Mouse (Mus musculus): Measurements from ENCODE around the gene Gle1. TPM values are rescaled to one million over a fixed set of nuclear protein-coding genes. Genes with fewer than 3 reads are reported as not detected.
"Not testable (repeated sequence)": the region's sequence is repeated elsewhere in the genome, so short reads cannot be mapped to it uniquely, and the experiment has no call there.

Gene Gle1
- polyA plus RNA-seq (2015; fragmentation: Nextera tagmentation; extraction: Ambion mirVana) = 64.4 and 69.8 TPM in 2 replicates

DNA sequence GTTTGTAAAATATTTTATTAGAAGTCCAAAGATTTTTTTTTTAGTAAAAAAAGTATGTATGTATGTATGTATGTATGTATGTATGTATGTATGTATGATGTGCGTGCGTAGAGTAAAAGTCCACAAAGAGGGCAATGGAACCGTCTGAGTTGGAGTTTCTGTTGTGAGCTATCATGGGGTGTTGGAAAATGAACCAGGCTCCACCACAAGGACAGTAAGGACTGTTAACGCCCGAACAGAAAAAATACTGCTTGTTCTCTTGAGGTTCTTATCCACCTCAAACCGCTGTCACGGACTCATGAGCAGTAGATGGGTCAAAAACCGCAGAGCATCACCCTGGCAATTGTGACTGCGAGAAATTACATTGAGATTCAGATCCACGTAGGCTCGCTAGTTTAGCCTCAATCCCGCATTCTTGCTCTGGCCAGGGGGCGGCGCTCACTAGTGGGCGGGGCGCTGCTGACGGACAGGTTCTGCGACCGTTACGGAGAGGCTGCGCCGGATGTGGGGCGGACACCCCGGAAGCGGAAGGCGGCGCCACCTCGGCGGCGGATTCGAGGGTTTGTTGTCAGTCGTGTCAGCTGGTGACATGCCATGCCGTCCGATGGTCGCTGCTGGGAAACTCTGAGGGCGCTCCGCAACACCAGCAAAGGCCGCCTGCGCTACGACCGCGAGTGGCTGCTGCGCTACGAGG lies at the start of gene Gle1:
Gene Gle1, plus strand, starts transcription at position 521 of the 694 bp plus-strand sequence.
- Histone ChIP-seq H3K4me3 (peak within 1 kb of the TSS; percentile 100), H3K4me2 (peak within 1 kb of the TSS; percentile 77), H3K9ac (peak within 1 kb of the TSS; percentile 58), H3K27me3 (no peaks in the 10 kb centered on the region), H3K27ac (replicated peaks) (peak within 1 kb of the TSS; percentile 91), H3K4me1 (replicated peaks) (peaks cover 8% of the 10 kb centered on the region), H3K9me3 (no peaks in the 10 kb centered on the region), H3K36me3 (peaks cover 33% of the 10 kb centered on the region)
- 2% methylated on average over 44 of the region's 44 CpGs for WGBS
- ATAC-seq (ENCODE audit: low FRiP score, low read depth) = peak; percentile 98

- peaks cover 16% of the 10 kb centered on the region for H3K4me1 ChIP-seq (replicated peaks)
- H3K4me2 ChIP-seq; ATAC-seq (ENCODE audit: low FRiP score, low read depth); H3K9me3 ChIP-seq; H3K9ac ChIP-seq; H3K36me3 ChIP-seq; H3K27ac ChIP-seq (replicated peaks); H3K4me3 ChIP-seq; H3K27me3 ChIP-seq: not testable (repeated sequence)
- 87% methylated on average over 9 of the region's 9 CpGs for WGBS
Measured at GRCm38 (mm10) chr2:29886659-29887292, 48.5 kb upstream of the Gle1 start.

DNA sequence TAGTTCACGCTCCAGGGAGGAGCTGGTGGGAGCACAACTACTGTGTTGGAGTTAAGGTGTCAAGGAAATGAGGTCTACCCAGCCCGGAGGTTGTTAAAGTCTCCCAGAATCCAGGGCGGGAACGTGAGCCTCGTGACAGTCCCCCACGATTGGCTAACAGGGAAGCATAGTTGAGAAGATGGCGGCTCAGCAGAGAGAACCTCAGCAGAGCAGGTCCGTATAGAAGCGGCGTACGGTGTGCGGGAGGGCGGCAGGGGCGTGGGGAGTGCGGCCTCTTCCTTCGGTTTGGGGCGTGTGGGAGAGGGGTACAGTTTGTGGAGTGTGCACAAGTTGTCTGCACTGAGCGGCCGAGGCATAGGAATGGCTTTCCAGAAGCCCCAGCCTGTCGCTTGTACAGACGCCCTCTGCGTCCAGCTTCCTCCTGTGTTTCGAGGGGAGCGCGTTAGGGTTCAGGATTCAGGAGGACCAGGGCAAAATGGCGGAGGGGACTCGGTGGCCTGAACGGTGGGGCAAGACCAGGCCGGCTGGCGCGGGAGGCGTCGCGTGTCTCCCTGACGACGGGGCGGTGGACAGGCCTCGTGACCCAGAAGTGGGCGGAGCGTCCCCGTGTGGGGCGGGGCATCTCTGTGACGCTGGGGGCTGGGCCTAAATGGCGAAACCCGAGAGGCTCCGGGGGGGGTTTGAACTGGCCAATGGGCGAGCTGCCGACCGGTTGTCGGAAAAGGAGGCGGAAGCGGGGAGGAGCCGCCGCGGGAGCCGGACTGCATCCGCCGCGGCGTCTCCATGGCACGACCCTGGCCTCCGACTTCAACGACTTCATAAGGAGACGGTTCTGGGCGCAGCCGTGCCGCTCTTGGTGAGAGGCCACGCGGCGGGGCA lies 45.9 kb upstream of the Gle1 start, which contains the start of gene Odf2:
Gene Odf2, plus strand, starts transcription at position 156 of the 879 bp plus-strand sequence.
- Histone ChIP-seq H3K27ac (replicated peaks) (peak within 1 kb of the TSS; percentile 89), H3K27me3 (no peaks in the 10 kb centered on the region), H3K9me3 (no peaks in the 10 kb centered on the region), H3K4me3 (peak within 1 kb of the TSS; percentile 93), H3K36me3 (peaks cover 24% of the 10 kb centered on the region), H3K4me2 (peak within 1 kb of the TSS; percentile 98), H3K9ac (peak within 1 kb of the TSS; percentile 96), H3K4me1 (replicated peaks) (peaks cover 18% of the 10 kb centered on the region)
- ATAC-seq (ENCODE audit: low FRiP score, low read depth) = peak; percentile 94
- 1% methylated on average over 69 of the region's 70 CpGs for WGBS

DNA sequence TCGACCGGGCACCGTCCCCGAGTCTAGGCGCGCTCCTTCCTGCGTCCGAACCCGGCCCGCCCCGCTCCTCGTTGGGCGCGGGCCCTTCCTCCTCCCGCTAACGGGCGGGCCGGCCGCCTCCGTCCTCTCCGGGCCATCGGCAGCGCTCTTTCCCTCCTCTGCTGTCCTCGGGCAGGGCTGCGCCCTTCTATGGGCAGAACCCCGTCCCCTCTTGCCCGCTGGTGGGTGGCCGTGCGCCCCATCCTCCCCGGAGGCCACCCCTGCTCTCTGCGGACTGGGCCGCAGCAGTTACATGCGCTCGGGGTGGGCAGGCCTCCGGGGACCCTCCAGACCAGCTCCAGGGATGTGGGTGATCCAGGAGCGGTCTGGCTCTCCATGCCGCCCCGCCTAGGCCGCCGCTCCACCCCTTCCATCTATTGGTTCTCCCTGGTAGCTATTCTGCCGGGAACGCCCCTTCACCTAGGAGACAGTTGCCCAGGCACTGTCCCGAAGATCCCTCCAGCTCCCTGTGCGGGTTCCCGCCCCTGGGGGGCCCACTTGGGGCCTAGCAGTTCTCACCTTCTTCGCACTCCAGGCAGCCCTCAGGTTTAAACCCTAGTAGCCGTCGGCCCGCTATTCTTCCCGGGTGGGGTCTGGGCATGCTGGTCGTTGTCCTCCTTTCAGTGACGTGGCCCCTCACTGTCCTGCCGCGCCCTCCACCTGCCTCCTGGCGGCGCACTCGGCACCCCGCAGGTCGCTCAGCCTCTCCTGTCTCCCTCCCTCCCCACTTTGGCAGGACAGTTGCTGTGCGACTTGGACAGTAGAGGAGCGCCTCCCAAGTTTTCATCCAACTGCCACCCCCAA lies 45.0 kb upstream of the Gle1 start:
- H3K4me3 ChIP-seq = peak overlapping the region; percentile 93
- no peaks in the 10 kb centered on the region for H3K27me3 ChIP-seq
- peak; percentile 88 for ATAC-seq (ENCODE audit: low FRiP score, low read depth)
- no peaks in the 10 kb centered on the region for H3K9me3 ChIP-seq
- peak overlapping the region; percentile 96 for H3K9ac ChIP-seq
- H3K4me2 ChIP-seq = peak overlapping the region; percentile 98
- peaks cover 33% of the 10 kb centered on the region for H3K36me3 ChIP-seq
- WGBS = under 1% methylated on average over 54 of the region's 61 CpGs
- H3K4me1 ChIP-seq (replicated peaks) = peaks cover 18% of the 10 kb centered on the region
- peak overlapping the region; percentile 89 for H3K27ac ChIP-seq (replicated peaks)

DNA sequence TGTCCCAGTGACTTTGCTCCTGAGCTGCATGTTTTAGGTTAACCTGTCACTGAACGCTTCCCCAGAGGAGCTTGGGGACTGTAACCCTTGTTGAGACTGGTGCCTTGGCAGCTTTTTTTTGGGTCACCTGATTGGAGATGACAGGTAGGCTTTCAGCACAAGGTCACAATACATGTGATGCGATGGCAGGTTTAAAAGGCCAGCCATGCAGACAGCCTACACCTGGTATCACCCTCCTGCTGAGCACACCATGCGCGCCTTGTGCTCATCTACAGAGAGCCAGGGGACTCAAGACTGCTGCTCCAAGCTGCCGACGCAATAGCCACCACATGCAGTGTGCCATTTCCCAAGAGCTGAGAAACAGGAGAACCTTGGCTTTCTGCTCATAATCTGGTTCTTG lies 43.5 kb upstream of the Gle1 start:
- Histone ChIP-seq H3K4me2 (no peak overlapping the region), H3K36me3 (peaks cover 47% of the 10 kb centered on the region), H3K4me3 (peak overlapping the region; percentile 93; the same call in 1 of the 2 replicates), H3K27ac (replicated peaks) (no peak overlapping the region), H3K4me1 (replicated peaks) (peaks cover 18% of the 10 kb centered on the region), H3K9ac (no peak overlapping the region), H3K9me3 (no peaks in the 10 kb centered on the region), H3K27me3 (no peaks in the 10 kb centered on the region)
- WGBS = 87% methylated on average over 6 of the region's 6 CpGs
- no peak for ATAC-seq (ENCODE audit: low FRiP score, low read depth)

GRCm38 (mm10) chr2:29896071-29896470 lies 39.2 kb upstream of the Gle1 start:
- WGBS = 100% methylated on average over 1 of the region's 1 CpGs
- Histone ChIP-seq H3K27me3 (no peaks in the 10 kb centered on the region), H3K36me3 (peaks cover 87% of the 10 kb centered on the region), H3K4me3 (no peak overlapping the region), H3K4me1 (replicated peaks) (peaks cover 9% of the 10 kb centered on the region), H3K27ac (replicated peaks) (no peak overlapping the region), H3K4me2 (no peak overlapping the region), H3K9ac (no peak overlapping the region), H3K9me3 (no peaks in the 10 kb centered on the region)
- ATAC-seq (ENCODE audit: low FRiP score, low read depth) = no peak

GRCm38 (mm10) chr2:29897366-29897765 lies 37.9 kb upstream of the Gle1 start:
- no peak overlapping the region for H3K9ac ChIP-seq
- no peaks in the 10 kb centered on the region for H3K4me1 ChIP-seq (replicated peaks)
- ATAC-seq (ENCODE audit: low FRiP score, low read depth) = no peak
- no peaks in the 10 kb centered on the region for H3K27me3 ChIP-seq
- H3K9me3 ChIP-seq = no peaks in the 10 kb centered on the region
- H3K4me3 ChIP-seq = no peak overlapping the region
- 87% methylated on average over 2 of the region's 2 CpGs for WGBS
- H3K4me2 ChIP-seq = no peak overlapping the region
- H3K27ac ChIP-seq (replicated peaks) = no peak overlapping the region
- H3K36me3 ChIP-seq = peaks cover 93% of the 10 kb centered on the region

DNA sequence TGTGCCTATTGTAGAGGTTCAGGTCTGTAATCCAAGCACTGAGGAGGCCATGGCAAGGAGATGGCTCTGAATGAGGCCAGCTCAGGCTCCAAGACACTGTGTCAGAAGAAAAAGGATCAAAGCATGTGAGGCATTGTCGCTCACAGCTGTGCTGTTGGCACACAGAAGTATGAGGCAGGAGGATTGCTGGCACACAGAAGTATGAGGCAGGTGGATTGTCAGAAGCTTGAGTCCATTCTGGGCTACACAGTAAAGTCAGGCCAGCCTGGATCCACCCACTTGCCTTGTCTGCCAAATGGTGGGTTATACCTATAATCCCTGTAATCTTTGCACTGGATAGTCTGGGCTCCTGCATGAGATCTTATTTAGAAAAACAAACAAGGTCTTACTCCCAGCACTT lies 37.1 kb upstream of the Gle1 start:
- ATAC-seq (ENCODE audit: low FRiP score, low read depth) = no peak
- Histone ChIP-seq H3K27me3 (no peaks in the 10 kb centered on the region), H3K27ac (replicated peaks) (no peak overlapping the region), H3K9ac (no peak overlapping the region), H3K4me2 (no peak overlapping the region), H3K9me3 (no peaks in the 10 kb centered on the region), H3K4me3 (no peak overlapping the region), H3K4me1 (replicated peaks) (no peaks in the 10 kb centered on the region), H3K36me3 (peaks cover 93% of the 10 kb centered on the region)
- WGBS = 96% methylated on average over 1 of the region's 1 CpGs

DNA sequence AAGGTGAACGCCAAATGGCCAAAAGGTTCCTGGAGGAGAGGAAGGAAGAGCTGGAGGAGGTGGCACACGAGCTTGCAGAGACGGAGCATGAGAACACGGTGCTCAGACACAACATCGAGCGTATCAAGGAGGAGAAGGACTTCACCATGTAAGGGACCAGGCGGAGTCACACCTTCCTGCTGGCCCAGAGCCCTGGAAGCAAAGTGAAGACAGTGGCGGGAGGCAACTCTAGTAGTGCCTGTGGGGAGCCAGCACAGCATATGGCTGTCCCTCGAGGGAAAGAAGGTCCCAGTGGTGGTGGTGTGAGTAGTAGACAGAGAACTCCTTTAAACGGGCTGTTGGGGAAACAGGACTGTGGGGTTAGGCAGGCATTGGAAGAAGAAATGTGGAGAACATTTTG lies 33.0 kb upstream of the Gle1 start:
- Histone ChIP-seq H3K4me1 (replicated peaks) (no peaks in the 10 kb centered on the region), H3K4me3 (no peak overlapping the region), H3K4me2 (no peak overlapping the region), H3K9ac (no peak overlapping the region), H3K36me3 (peaks cover 92% of the 10 kb centered on the region), H3K9me3 (no peaks in the 10 kb centered on the region), H3K27me3 (no peaks in the 10 kb centered on the region), H3K27ac (replicated peaks) (no peak overlapping the region)
- 90% methylated on average over 10 of the region's 10 CpGs for WGBS
- ATAC-seq (ENCODE audit: low FRiP score, low read depth) = no peak

DNA sequence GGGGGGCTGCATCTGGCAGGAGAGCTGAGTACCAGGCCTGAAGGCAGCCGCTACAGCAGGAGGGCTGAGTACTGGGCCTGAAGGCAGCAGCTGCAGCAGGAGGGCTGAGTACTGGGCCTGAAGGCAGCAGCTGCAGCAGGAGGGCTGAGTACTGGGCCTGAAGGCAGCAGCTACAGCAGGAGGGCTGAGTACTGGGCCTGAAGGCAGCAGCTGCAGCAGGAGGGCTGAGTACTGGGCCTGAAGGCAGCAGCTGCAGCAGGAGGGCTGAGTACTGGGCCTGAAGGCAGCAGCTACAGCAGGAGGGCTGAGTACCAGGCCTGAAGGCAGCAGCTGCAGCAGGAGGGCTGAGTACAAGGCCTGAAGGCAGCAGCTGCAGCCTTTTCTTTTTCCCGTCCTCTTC lies 27.1 kb upstream of the Gle1 start:
- not testable (repeated sequence) for ATAC-seq (ENCODE audit: low FRiP score, low read depth)
- H3K36me3 ChIP-seq = peaks cover 73% of the 10 kb centered on the region
- 86% methylated on average over 2 of the region's 2 CpGs for WGBS

GRCm38 (mm10) chr2:29910042-29910441 lies 25.2 kb upstream of the Gle1 start:
- ATAC-seq (ENCODE audit: low FRiP score, low read depth) = no peak
- Histone ChIP-seq H3K27me3 (no peaks in the 10 kb centered on the region), H3K4me2 (no peak overlapping the region), H3K36me3 (peaks cover 72% of the 10 kb centered on the region), H3K9ac (no peak overlapping the region), H3K27ac (replicated peaks) (no peak overlapping the region), H3K4me3 (no peak overlapping the region), H3K4me1 (replicated peaks) (no peaks in the 10 kb centered on the region), H3K9me3 (no peaks in the 10 kb centered on the region)
- WGBS = 91% methylated on average over 2 of the region's 2 CpGs

More for the DNA sequence above, 27.1 kb upstream of the Gle1 start:
- not testable (repeated sequence) for H3K9ac ChIP-seq; H3K27ac ChIP-seq (replicated peaks); H3K4me3 ChIP-seq; H3K9me3 ChIP-seq; H3K27me3 ChIP-seq; H3K4me2 ChIP-seq; H3K4me1 ChIP-seq (replicated peaks)
